Mouse (Mus musculus): ENCODE measurements around the gene Unc13c. TPM values are rescaled to one million over a fixed set of nuclear protein-coding genes. Genes with fewer than 3 reads are reported as not detected.

Unc13c gene
- polyA plus RNA-seq, 1 experiment from 2014 or later, result 1.1 TPM

GRCm38 (mm10) chr9:73806681-73807080 lies 162.1 kb downstream of the Unc13c start:
- 84% methylated on average over 4 of the region's 4 CpGs for WGBS
- H3K9me3 ChIP-seq (replicated peaks; ENCODE audit: control insufficient read depth, low read length), result no peaks in the 10 kb centered on the region
- no peak for ATAC-seq
- no peak overlapping the region for H3K27ac ChIP-seq (ENCODE audit: low read depth, low read length)
- no peak for DNase-seq (ENCODE audit: low spot score)
- H3K36me3 ChIP-seq (ENCODE audit: control insufficient read depth, insufficient read depth, low read length), result no peaks in the 10 kb centered on the region
- no peak overlapping the region for H3K9ac ChIP-seq (ENCODE audit: low read length)
- H3K27me3 ChIP-seq (replicated peaks; ENCODE audit: control insufficient read depth, insufficient read depth, low read length), result no peaks in the 10 kb centered on the region
- no peaks in the 10 kb centered on the region for H3K4me1 ChIP-seq (ENCODE audit: control insufficient read depth, insufficient read depth, low read length)
- no peak overlapping the region for H3K4me2 ChIP-seq (ENCODE audit: low read length)
- H3K4me3 ChIP-seq (ENCODE audit: low read depth, low read length), result no peak overlapping the region

- no peak overlapping the region for H3K27ac ChIP-seq (ENCODE audit: low read depth, low read length)
- H3K36me3 ChIP-seq (ENCODE audit: control insufficient read depth, insufficient read depth, low read length), result no peaks in the 10 kb centered on the region
- no peak overlapping the region for H3K9ac ChIP-seq (ENCODE audit: low read length)
- DNase-seq (ENCODE audit: low spot score) (no peak), ATAC-seq (no peak)
- no peaks in the 10 kb centered on the region for H3K9me3 ChIP-seq (replicated peaks; ENCODE audit: control insufficient read depth, low read length)
- H3K4me3 ChIP-seq (ENCODE audit: low read depth, low read length), result no peak overlapping the region
- no peaks in the 10 kb centered on the region for H3K4me1 ChIP-seq (ENCODE audit: control insufficient read depth, insufficient read depth, low read length)
- H3K27me3 ChIP-seq (replicated peaks; ENCODE audit: control insufficient read depth, insufficient read depth, low read length), result no peaks in the 10 kb centered on the region
- 71% methylated on average over 4 of the region's 4 CpGs for WGBS
- no peak overlapping the region for H3K4me2 ChIP-seq (ENCODE audit: low read length)
These were observed 194.2 kb downstream of the Unc13c start for GRCm38 (mm10) chr9:73774616-73775015.

- WGBS, result 64% methylated on average over 2 of the region's 2 CpGs
These were observed 213.6 kb downstream of the Unc13c start for GRCm38 (mm10) chr9:73755185-73755584.

GRCm38 (mm10) chr9:73753480-73753879 lies 215.3 kb downstream of the Unc13c start:
- no peaks in the 10 kb centered on the region for H3K27me3 ChIP-seq (replicated peaks; ENCODE audit: control insufficient read depth, insufficient read depth, low read length)
- H3K9me3 ChIP-seq (replicated peaks; ENCODE audit: control insufficient read depth, low read length), result no peaks in the 10 kb centered on the region
- H3K4me2 ChIP-seq (ENCODE audit: low read length), result no peak overlapping the region
- H3K4me3 ChIP-seq (ENCODE audit: low read depth, low read length), result no peak overlapping the region
- 72% methylated on average over 3 of the region's 3 CpGs for WGBS
- H3K36me3 ChIP-seq (ENCODE audit: control insufficient read depth, insufficient read depth, low read length), result no peaks in the 10 kb centered on the region
- DNase-seq (ENCODE audit: low spot score) (no peak), ATAC-seq (no peak)
- H3K4me1 ChIP-seq (ENCODE audit: control insufficient read depth, insufficient read depth, low read length), result no peaks in the 10 kb centered on the region
- H3K27ac ChIP-seq (ENCODE audit: low read depth, low read length), result no peak overlapping the region
- H3K9ac ChIP-seq (ENCODE audit: low read length), result no peak overlapping the region

More at GRCm38 (mm10) chr9:73755185-73755584, 213.6 kb downstream of the Unc13c start:
- no peak overlapping the region for H3K27ac ChIP-seq (ENCODE audit: low read depth, low read length)
- no peak overlapping the region for H3K9ac ChIP-seq (ENCODE audit: low read length)
- DNase-seq (ENCODE audit: low spot score) (no peak), ATAC-seq (no peak)
- no peak overlapping the region for H3K4me3 ChIP-seq (ENCODE audit: low read depth, low read length)
- H3K27me3 ChIP-seq (replicated peaks; ENCODE audit: control insufficient read depth, insufficient read depth, low read length), result no peaks in the 10 kb centered on the region
- no peaks in the 10 kb centered on the region for H3K4me1 ChIP-seq (ENCODE audit: control insufficient read depth, insufficient read depth, low read length)
- H3K36me3 ChIP-seq (ENCODE audit: control insufficient read depth, insufficient read depth, low read length), result no peaks in the 10 kb centered on the region
- H3K9me3 ChIP-seq (replicated peaks; ENCODE audit: control insufficient read depth, low read length), result no peaks in the 10 kb centered on the region
- H3K4me2 ChIP-seq (ENCODE audit: low read length), result no peak overlapping the region

- DNase-seq (ENCODE audit: low spot score), result peak; percentile 50
- WGBS, result 59% methylated on average over 1 of the region's 1 CpGs
- H3K4me1 ChIP-seq (ENCODE audit: control insufficient read depth, insufficient read depth, low read length), result no peaks in the 10 kb centered on the region
- no peaks in the 10 kb centered on the region for H3K36me3 ChIP-seq (ENCODE audit: control insufficient read depth, insufficient read depth, low read length)
- H3K4me2 ChIP-seq (ENCODE audit: low read length), result no peak overlapping the region
- H3K27me3 ChIP-seq (replicated peaks; ENCODE audit: control insufficient read depth, insufficient read depth, low read length), result no peaks in the 10 kb centered on the region
- no peak overlapping the region for H3K27ac ChIP-seq (ENCODE audit: low read depth, low read length)
- no peak overlapping the region for H3K4me3 ChIP-seq (ENCODE audit: low read depth, low read length)
- H3K9me3 ChIP-seq (replicated peaks; ENCODE audit: control insufficient read depth, low read length), result no peaks in the 10 kb centered on the region
- ATAC-seq, result no peak
- H3K9ac ChIP-seq (ENCODE audit: low read length), result no peak overlapping the region
These were observed 217.4 kb downstream of the Unc13c start for GRCm38 (mm10) chr9:73751344-73751743.

- Histone ChIP-seq H3K27ac (ENCODE audit: low read depth, low read length) (no peak overlapping the region), H3K36me3 (ENCODE audit: control insufficient read depth, insufficient read depth, low read length) (no peaks in the 10 kb centered on the region), H3K27me3 (replicated peaks; ENCODE audit: control insufficient read depth, insufficient read depth, low read length) (no peaks in the 10 kb centered on the region), H3K9ac (ENCODE audit: low read length) (no peak overlapping the region), H3K4me1 (ENCODE audit: control insufficient read depth, insufficient read depth, low read length) (no peaks in the 10 kb centered on the region), H3K4me3 (ENCODE audit: low read depth, low read length) (no peak overlapping the region), H3K4me2 (ENCODE audit: low read length) (no peak overlapping the region), H3K9me3 (replicated peaks; ENCODE audit: control insufficient read depth, low read length) (no peaks in the 10 kb centered on the region)
- ATAC-seq, result no peak
- WGBS, result 77% methylated on average over 7 of the region's 7 CpGs
- DNase-seq (ENCODE audit: low spot score), result no peak
These were observed 234.3 kb downstream of the Unc13c start for GRCm38 (mm10) chr9:73734446-73734845.

- Histone ChIP-seq H3K36me3 (ENCODE audit: control insufficient read depth, insufficient read depth, low read length) (no peaks in the 10 kb centered on the region), H3K9ac (ENCODE audit: low read length) (no peak overlapping the region), H3K4me3 (ENCODE audit: low read depth, low read length) (no peak overlapping the region), H3K27ac (ENCODE audit: low read depth, low read length) (no peak overlapping the region), H3K9me3 (replicated peaks; ENCODE audit: control insufficient read depth, low read length) (no peaks in the 10 kb centered on the region), H3K27me3 (replicated peaks; ENCODE audit: control insufficient read depth, insufficient read depth, low read length) (no peaks in the 10 kb centered on the region), H3K4me2 (ENCODE audit: low read length) (no peak overlapping the region), H3K4me1 (ENCODE audit: control insufficient read depth, insufficient read depth, low read length) (no peaks in the 10 kb centered on the region)
- ATAC-seq (peak; percentile 75; the same call in 1 of the 2 replicates), DNase-seq (ENCODE audit: low spot score) (peak; percentile 52)
- 50% methylated on average over 6 of the region's 6 CpGs for WGBS
These were observed 242.8 kb downstream of the Unc13c start for GRCm38 (mm10) chr9:73725717-73726662.

GRCm38 (mm10) chr9:73724776-73725175 lies 244.0 kb downstream of the Unc13c start:
- no peak overlapping the region for H3K27ac ChIP-seq (ENCODE audit: low read depth, low read length)
- H3K36me3 ChIP-seq (ENCODE audit: control insufficient read depth, insufficient read depth, low read length), result no peaks in the 10 kb centered on the region
- DNase-seq (ENCODE audit: low spot score) (no peak), ATAC-seq (no peak)
- no peaks in the 10 kb centered on the region for H3K27me3 ChIP-seq (replicated peaks; ENCODE audit: control insufficient read depth, insufficient read depth, low read length)
- H3K4me1 ChIP-seq (ENCODE audit: control insufficient read depth, insufficient read depth, low read length), result no peaks in the 10 kb centered on the region
- WGBS, result 93% methylated on average over 4 of the region's 4 CpGs
- H3K9ac ChIP-seq (ENCODE audit: low read length), result no peak overlapping the region
- no peak overlapping the region for H3K4me2 ChIP-seq (ENCODE audit: low read length)
- H3K9me3 ChIP-seq (replicated peaks; ENCODE audit: control insufficient read depth, low read length), result no peaks in the 10 kb centered on the region
- H3K4me3 ChIP-seq (ENCODE audit: low read depth, low read length), result no peak overlapping the region

- H3K27me3 ChIP-seq (replicated peaks; ENCODE audit: control insufficient read depth, insufficient read depth, low read length), result no peaks in the 10 kb centered on the region
- no peaks in the 10 kb centered on the region for H3K36me3 ChIP-seq (ENCODE audit: control insufficient read depth, insufficient read depth, low read length)
- DNase-seq (ENCODE audit: low spot score) (no peak), ATAC-seq (no peak)
- no peak overlapping the region for H3K4me3 ChIP-seq (ENCODE audit: low read depth, low read length)
- no peaks in the 10 kb centered on the region for H3K9me3 ChIP-seq (replicated peaks; ENCODE audit: control insufficient read depth, low read length)
- H3K9ac ChIP-seq (ENCODE audit: low read length), result no peak overlapping the region
- H3K27ac ChIP-seq (ENCODE audit: low read depth, low read length), result no peak overlapping the region
- WGBS, result 38% methylated on average over 4 of the region's 4 CpGs
- no peak overlapping the region for H3K4me2 ChIP-seq (ENCODE audit: low read length)
- H3K4me1 ChIP-seq (ENCODE audit: control insufficient read depth, insufficient read depth, low read length), result no peaks in the 10 kb centered on the region
These were observed 255.3 kb downstream of the Unc13c start for GRCm38 (mm10) chr9:73713508-73713907.
